Mouse (Mus musculus): ENCODE measurements around the gene Rsph3b. TPM values are rescaled to one million over a fixed set of nuclear protein-coding genes. Genes with fewer than 3 reads are reported as not detected.
A peak's percentile ranks its signal among the peaks of the same experiment; 100 is the strongest.

The Rsph3b gene
- polyA plus RNA-seq, 1 experiment: 30.2 TPM

DNA sequence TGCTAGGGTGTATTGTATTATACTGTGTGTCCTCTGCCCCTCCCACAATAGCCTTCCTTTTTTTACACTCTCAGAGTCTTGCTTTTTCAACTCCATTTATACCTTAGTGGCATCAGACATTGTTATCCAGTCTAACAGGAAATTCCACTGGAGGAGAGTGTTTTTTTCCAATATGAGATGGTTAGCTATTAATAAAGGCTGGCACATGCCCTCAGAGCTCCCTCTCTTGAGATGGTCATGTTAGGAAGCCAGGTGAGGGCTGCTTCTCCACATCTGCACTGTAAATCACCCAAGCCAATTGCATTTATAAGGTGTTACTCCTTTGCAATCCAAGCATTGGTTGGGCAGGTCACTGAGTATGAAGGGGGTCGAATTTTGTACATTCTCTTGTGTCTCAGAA, 81.9 kb downstream of the Rsph3b start:
- Histone ChIP-seq H3K27ac (ENCODE audit: insufficient read depth, low read depth, low read length) (no peak overlapping the region), H3K4me3 (ENCODE audit: insufficient read depth, low read length) (no peak overlapping the region), H3K4me1 (ENCODE audit: control insufficient read depth, insufficient read depth, low read length) (no peaks in the 10 kb centered on the region)
- TF ChIP-seq POLR2A (IDR thresholded peaks at IDR 0.05; ENCODE audit: borderline replicate concordance, low read depth, low read length): no peak

DNA sequence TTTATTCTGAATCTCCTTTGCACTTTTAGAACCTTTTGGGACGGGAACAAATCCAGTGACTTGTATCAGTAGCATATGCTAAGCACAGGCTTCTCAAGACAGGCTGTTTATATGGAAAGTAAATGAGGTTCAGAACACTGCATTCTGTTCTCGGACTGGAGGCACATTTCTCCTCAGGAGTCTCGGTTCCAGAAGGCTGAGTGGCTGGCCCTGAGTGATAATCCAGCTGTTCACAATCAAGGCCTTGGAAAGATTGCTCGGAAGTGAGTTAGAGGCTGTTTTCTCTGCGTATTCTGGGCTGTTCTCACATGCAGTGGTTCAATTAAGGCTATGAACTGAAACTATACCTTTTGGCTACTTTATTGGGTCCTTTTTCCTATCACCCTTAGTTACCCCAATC, 82.9 kb downstream of the Rsph3b start:
- TF ChIP-seq CTCF (IDR thresholded peaks at IDR 0.05; ENCODE audit: low read depth, low read length) (no peak), POLR2A (IDR thresholded peaks at IDR 0.05; ENCODE audit: borderline replicate concordance, low read depth, low read length) (no peak)
- no peaks in the 10 kb centered on the region for H3K4me1 ChIP-seq (ENCODE audit: control insufficient read depth, insufficient read depth, low read length)
- H3K27ac ChIP-seq (ENCODE audit: insufficient read depth, low read depth, low read length): no peak overlapping the region
- no peak overlapping the region for H3K4me3 ChIP-seq (ENCODE audit: insufficient read depth, low read length)

DNA sequence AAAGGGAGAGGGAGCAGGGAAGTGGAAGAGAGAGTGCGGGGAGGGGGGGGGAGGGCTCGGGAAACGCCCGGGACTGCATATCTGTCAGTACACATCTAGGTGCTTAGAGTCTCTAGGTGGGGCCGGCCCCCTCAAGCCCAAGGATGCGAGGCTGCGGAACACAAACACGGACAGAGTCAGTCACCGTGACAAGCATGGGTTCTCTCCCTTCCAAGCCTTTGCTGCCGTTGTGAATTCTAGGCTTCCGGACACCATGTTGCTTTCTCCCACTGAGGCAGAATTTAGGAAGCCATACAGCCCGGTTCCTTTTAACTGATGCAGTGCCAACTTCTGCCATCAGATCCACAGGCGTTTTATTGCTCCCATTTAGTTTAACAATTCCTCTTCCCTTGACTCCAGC, 83.6 kb downstream of the Rsph3b start:
- Histone ChIP-seq H3K4me3 (ENCODE audit: insufficient read depth, low read length) (no peak overlapping the region), H3K4me1 (ENCODE audit: control insufficient read depth, insufficient read depth, low read length) (no peaks in the 10 kb centered on the region), H3K27ac (ENCODE audit: insufficient read depth, low read depth, low read length) (no peak overlapping the region)
- TF ChIP-seq CTCF (IDR thresholded peaks at IDR 0.05; ENCODE audit: low read depth, low read length) (no peak), POLR2A (IDR thresholded peaks at IDR 0.05; ENCODE audit: borderline replicate concordance, low read depth, low read length) (no peak)

DNA sequence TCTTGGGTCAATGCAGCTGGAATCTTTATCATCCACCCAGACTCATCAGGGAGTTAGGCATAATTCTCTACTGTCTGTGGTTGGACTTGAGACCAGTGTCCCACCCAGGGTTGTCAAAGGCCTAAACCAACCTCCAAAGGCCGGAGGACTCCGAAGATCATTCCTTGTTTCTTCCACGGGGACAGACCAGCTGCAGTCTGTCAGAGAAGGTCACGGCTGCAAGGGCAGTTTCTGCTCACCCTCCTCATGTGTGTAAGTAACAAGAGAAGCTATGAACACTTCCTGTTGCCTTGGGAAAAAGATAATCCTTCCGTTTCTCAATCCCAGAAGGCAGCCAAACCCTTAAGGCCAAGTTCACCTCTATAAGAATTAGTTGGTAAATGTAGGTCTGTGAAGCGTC, 85.0 kb downstream of the Rsph3b start:
- no peak for TF ChIP-seq POLR2A (IDR thresholded peaks at IDR 0.05; ENCODE audit: borderline replicate concordance, low read depth, low read length)
- TF ChIP-seq CTCF (IDR thresholded peaks at IDR 0.05; ENCODE audit: low read depth, low read length): no peak

DNA sequence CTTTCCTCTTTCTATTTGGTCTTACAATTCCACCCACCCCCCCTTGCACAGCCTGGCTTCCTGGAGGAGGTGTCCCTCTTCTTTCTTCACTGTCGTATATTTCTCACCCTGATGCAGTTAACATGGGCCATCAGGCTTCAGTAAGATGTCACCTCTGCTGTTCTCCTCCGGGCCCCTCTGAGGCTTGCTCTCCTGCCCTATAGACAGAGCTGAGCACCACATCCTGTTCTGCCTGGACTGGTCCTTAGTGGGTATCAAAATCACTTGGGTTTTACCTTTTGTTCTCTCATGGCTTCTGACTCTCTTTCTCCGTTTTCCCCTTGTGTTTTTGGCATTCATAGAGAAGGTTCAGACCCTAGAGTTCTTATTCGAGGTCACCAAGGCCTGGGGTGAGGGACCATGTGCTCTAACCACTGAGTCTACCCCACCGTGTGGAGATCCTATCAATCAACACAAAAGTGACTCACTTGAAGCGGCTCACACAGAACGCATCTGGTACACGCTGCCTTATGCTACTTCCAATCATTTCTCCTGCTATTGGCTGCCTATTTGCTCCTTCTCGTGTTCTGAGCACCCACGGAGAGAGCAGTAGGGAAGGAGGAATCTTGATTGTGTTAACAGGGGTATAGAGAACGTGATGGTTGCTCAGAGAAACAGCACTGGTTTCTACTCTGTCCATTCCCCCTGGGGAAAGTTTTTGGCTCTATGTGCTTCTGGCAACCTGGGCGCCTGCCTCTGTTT, 86.3 kb downstream of the Rsph3b start:
- Histone ChIP-seq H3K4me1 (ENCODE audit: control insufficient read depth, insufficient read depth, low read length) (no peaks in the 10 kb centered on the region), H3K27ac (ENCODE audit: insufficient read depth, low read depth, low read length) (no peak overlapping the region), H3K4me3 (ENCODE audit: insufficient read depth, low read length) (peak overlapping the region; percentile 44; the same call in 1 of the 2 replicates)
- no peak for TF ChIP-seq POLR2A (IDR thresholded peaks at IDR 0.05; ENCODE audit: borderline replicate concordance, low read depth, low read length)
- TF ChIP-seq CTCF (IDR thresholded peaks at IDR 0.05; ENCODE audit: low read depth, low read length): no peak

More for the DNA sequence above, 85.0 kb downstream of the Rsph3b start:
- H3K27ac ChIP-seq (ENCODE audit: insufficient read depth, low read depth, low read length): no peak overlapping the region
- no peak overlapping the region for H3K4me3 ChIP-seq (ENCODE audit: insufficient read depth, low read length)
- H3K4me1 ChIP-seq (ENCODE audit: control insufficient read depth, insufficient read depth, low read length): no peaks in the 10 kb centered on the region

DNA sequence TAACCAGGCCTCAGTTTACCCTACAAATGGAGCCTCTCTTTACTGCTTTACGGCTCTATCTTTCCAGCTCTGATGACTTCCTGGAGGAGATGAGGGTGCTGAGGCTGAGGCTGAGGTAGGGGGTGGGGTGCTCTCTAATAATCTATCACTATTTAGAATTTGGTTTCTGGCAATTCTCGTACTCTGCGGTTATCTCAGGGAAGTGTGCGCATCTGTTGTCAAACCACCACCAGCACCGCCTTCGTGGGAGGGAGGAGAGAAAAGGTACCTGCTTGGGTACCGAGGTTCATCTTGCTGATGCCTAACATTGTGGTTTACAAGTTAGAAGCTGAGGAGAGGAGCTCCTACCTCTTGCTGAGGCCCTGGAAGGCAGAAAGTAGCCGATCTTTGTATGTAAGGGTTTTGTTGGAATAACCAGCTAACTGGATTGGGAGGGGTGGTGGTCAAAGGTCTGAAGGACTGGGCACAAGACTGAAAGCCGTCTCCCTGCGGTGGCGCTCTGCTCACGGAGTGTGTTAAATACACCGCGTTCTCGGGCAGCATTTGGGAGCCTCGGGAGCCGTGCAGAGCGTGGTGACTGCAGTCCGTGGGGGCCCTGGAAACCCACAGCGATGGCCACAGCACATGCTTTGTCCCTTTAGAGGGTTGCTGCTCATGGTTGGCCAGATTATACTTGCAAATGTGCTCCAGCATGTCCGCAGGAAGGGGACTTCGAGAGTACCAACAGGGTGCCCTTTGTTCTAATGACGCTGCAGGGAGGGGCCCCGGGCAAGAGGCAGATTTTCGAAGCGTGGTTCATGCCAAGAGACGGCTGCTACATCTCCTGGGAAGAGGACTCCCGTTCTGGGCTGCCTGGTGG, 87.1 kb downstream of the Rsph3b start:
- no peaks in the 10 kb centered on the region for H3K4me1 ChIP-seq (ENCODE audit: control insufficient read depth, insufficient read depth, low read length)
- TF ChIP-seq POLR2A (IDR thresholded peaks at IDR 0.05; ENCODE audit: borderline replicate concordance, low read depth, low read length) (no peak), CTCF (IDR thresholded peaks at IDR 0.05; ENCODE audit: low read depth, low read length) (no peak)
- no peak overlapping the region for H3K27ac ChIP-seq (ENCODE audit: insufficient read depth, low read depth, low read length)
- peak overlapping the region; percentile 44 for H3K4me3 ChIP-seq (ENCODE audit: insufficient read depth, low read length)

DNA sequence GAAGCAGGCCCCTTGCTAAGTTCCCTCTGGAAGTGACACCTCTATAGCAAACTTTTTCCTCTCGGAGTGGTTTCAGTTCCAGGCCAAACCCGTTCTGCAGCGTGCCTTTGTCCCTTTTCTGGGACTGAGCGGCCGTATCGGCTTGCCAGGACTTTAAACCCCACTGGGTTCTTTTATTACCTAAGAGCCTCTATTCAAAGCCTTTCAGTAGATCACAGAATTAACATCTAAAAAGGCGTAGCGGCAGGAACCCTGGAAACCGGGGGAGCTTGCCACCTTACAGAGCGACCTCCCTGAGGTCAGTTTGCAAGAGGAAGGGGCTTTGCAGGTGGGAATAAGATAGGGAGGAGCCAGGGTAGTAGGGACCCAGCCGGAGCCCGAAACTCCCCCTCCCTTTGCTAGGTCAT, 88.0 kb downstream of the Rsph3b start:
- Histone ChIP-seq H3K4me3 (ENCODE audit: insufficient read depth, low read length) (no peak overlapping the region), H3K4me1 (ENCODE audit: control insufficient read depth, insufficient read depth, low read length) (no peaks in the 10 kb centered on the region), H3K27ac (ENCODE audit: insufficient read depth, low read depth, low read length) (no peak overlapping the region)
- no peak for TF ChIP-seq CTCF (IDR thresholded peaks at IDR 0.05; ENCODE audit: low read depth, low read length)
- TF ChIP-seq POLR2A (IDR thresholded peaks at IDR 0.05; ENCODE audit: borderline replicate concordance, low read depth, low read length): no peak

DNA sequence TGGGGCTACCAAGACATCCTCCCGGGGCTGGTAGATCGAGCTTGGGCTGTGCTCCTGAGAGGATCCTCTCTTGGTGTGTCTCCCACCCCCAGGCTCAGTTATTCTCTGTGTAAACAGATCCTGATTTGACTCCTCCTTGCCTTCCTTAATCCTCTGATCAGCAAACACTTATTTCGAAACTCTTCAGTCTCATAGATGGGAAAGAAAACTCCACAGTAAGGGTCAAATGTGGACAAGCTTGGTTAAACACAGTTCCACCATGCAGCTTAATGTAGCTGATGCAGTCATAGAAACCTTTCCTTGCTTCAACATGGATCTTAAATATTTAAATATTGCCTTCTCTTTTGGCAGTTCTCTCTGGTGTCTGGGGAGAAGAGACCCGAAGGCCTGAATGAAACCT, 88.4 kb downstream of the Rsph3b start:
- Histone ChIP-seq H3K27ac (ENCODE audit: insufficient read depth, low read depth, low read length) (no peak overlapping the region), H3K4me1 (ENCODE audit: control insufficient read depth, insufficient read depth, low read length) (no peaks in the 10 kb centered on the region), H3K4me3 (ENCODE audit: insufficient read depth, low read length) (no peak overlapping the region)
- TF ChIP-seq POLR2A (IDR thresholded peaks at IDR 0.05; ENCODE audit: borderline replicate concordance, low read depth, low read length) (no peak), CTCF (IDR thresholded peaks at IDR 0.05; ENCODE audit: low read depth, low read length) (no peak)

Other genes starting within 250 kb of the Rsph3b start
- gene Ezr, start 165.9 kb downstream of the Rsph3b start, polyA plus RNA-seq (2012; ENCODE audit: insufficient read depth, insufficient read length, missing spikeins): 19.4 and 19.9 TPM in 2 replicates
- 12.8 and 18.6 TPM in 2 replicates for gene Tagap1, start 12.5 kb upstream of the Rsph3b start, polyA plus RNA-seq (2012; ENCODE audit: insufficient read depth, insufficient read length, missing spikeins)
- gene Rnaset2b, start 22.0 kb upstream of the Rsph3b start, polyA plus RNA-seq (2012; ENCODE audit: insufficient read depth, insufficient read length, missing spikeins): 414 and 421 TPM in 2 replicates
- gene Gm49721, start 30.2 kb upstream of the Rsph3b start, polyA plus RNA-seq (2012; ENCODE audit: insufficient read depth, insufficient read length, missing spikeins): not detected in 2 replicates
- not detected in 2 replicates for gene Gm1604a, start 76.9 kb upstream of the Rsph3b start, polyA plus RNA-seq (2012; ENCODE audit: insufficient read depth, insufficient read length, missing spikeins)
- gene Rps6ka2, start 221.4 kb upstream of the Rsph3b start, polyA plus RNA-seq (2012; ENCODE audit: insufficient read depth, insufficient read length, missing spikeins): 3.3 and 4.0 TPM in 2 replicates

All from bone marrow macrophage, adult 2 months (primary cell).